Mouse (Mus musculus) midbrain, embryonic 10.5 days (tissue): ENCODE measurements at regions not wholly inside any gene's neighbourhood (a gene's known extent, or its start where the extent isn't known, plus 50 kb on each side); places are given as distances from the start of the nearest gene placed in this dataset.

Source experiments
- DNase-seq: peaks from one replicate; pipeline ENCODE4 v3.0.0-alpha.2; 2017; ENCODE audit warnings: low spot score
- H3K27ac ChIP-seq: fragments of 300-500 bp; sonication (generic); replicated peaks from 2 replicates; pipeline ENCODE4 v1.5.1; 2016; ENCODE audit warnings: mild to moderate bottlenecking
- H3K27me3 ChIP-seq: fragments of 300-500 bp; sonication (generic); 2 replicates; pipeline ENCODE4 v1.6.1; 2016; ENCODE audit warnings: low read depth, mild to moderate bottlenecking; ENCODE audit not compliant: poor library complexity, severe bottlenecking
- H3K36me3 ChIP-seq: fragments of 300-500 bp; sonication (generic); 2 replicates; pipeline ENCODE4 v1.6.1; 2016; ENCODE audit warnings: mild to moderate bottlenecking, moderate library complexity
- H3K4me1 ChIP-seq: fragments of 300-500 bp; sonication (generic); 2 replicates; pipeline ENCODE4 v1.6.1; 2016
- H3K4me3 ChIP-seq: fragments of 300-500 bp; sonication (generic); 2 replicates; pipeline ENCODE4 v1.5.1; 2016; ENCODE audit warnings: mild to moderate bottlenecking, moderate library complexity
- H3K9me3 ChIP-seq: fragments of 300-500 bp; sonication (generic); replicated peaks from 2 replicates; pipeline ENCODE4 v1.6.1; 2016; ENCODE audit warnings: mild to moderate bottlenecking
- WGBS: fragments of 180-500 bp; shearing (Covaris S2); methylation state at CpG from one replicate; pipeline ENCODE4 v1.1.7; 2016; 5-methylcytosine and 5-hydroxymethylcytosine counted together

GRCm38 (mm10) chr2:169300966-169301365, 286.6 kb downstream of the Gm11011 start:
- Histone ChIP-seq H3K36me3 (no peaks in the 10 kb centered on the region), H3K27ac (no peak overlapping the region), H3K4me1 (peaks cover 19% of the 10 kb centered on the region), H3K9me3 (peaks cover under 1% of the 10 kb centered on the region; the same call in 1 of the 2 replicates), H3K27me3 (peaks cover 4% of the 10 kb centered on the region; the same call in 1 of the 2 replicates), H3K4me3 (no peak overlapping the region)
- no peak for DNase-seq
- WGBS: 88% methylated on average over 4 of the region's 4 CpGs

- Histone ChIP-seq H3K27ac (no peak overlapping the region), H3K27me3 (peaks cover 6% of the 10 kb centered on the region; the same call in 1 of the 2 replicates)
- 90% methylated on average over 8 of the region's 8 CpGs for WGBS
These were observed 287.1 kb downstream of the Gm11011 start for GRCm38 (mm10) chr2:169300411-169300810.

GRCm38 (mm10) chr2:169297841-169298627, 289.5 kb downstream of the Gm11011 start:
- DNase-seq: peak; percentile 56
- no peaks in the 10 kb centered on the region for H3K36me3 ChIP-seq
- no peaks in the 10 kb centered on the region for H3K9me3 ChIP-seq
- peaks cover 6% of the 10 kb centered on the region; the same call in 1 of the 2 replicates for H3K27me3 ChIP-seq
- WGBS: 28% methylated on average over 21 of the region's 21 CpGs
- H3K4me1 ChIP-seq: peaks cover 25% of the 10 kb centered on the region
- peak overlapping the region; percentile 83 for H3K27ac ChIP-seq
- H3K4me3 ChIP-seq: peak overlapping the region; percentile 39

More at GRCm38 (mm10) chr2:169300411-169300810, 287.1 kb downstream of the Gm11011 start:
- Histone ChIP-seq H3K9me3 (no peaks in the 10 kb centered on the region), H3K4me3 (no peak overlapping the region), H3K36me3 (no peaks in the 10 kb centered on the region), H3K4me1 (peaks cover 19% of the 10 kb centered on the region)
- no peak for DNase-seq

- H3K27ac ChIP-seq: peak overlapping the region; percentile 83
- H3K36me3 ChIP-seq: no peaks in the 10 kb centered on the region
- H3K4me3 ChIP-seq: no peak overlapping the region
- H3K4me1 ChIP-seq: peaks cover 27% of the 10 kb centered on the region
- DNase-seq: no peak
- H3K9me3 ChIP-seq: no peaks in the 10 kb centered on the region
- 74% methylated on average over 4 of the region's 4 CpGs for WGBS
- H3K27me3 ChIP-seq: peaks cover 6% of the 10 kb centered on the region; the same call in 1 of the 2 replicates
These were observed 290.3 kb downstream of the Gm11011 start for GRCm38 (mm10) chr2:169297226-169297625.

GRCm38 (mm10) chr2:169293351-169293750, 294.2 kb downstream of the Gm11011 start:
- 18% methylated on average over 3 of the region's 3 CpGs for WGBS
- Histone ChIP-seq H3K9me3 (no peaks in the 10 kb centered on the region), H3K4me1 (peaks cover 24% of the 10 kb centered on the region), H3K27ac (no peak overlapping the region), H3K27me3 (peaks cover 6% of the 10 kb centered on the region; the same call in 1 of the 2 replicates), H3K4me3 (no peak overlapping the region), H3K36me3 (no peaks in the 10 kb centered on the region)
- no peak for DNase-seq

- H3K36me3 ChIP-seq: no peaks in the 10 kb centered on the region
- DNase-seq: no peak
- 92% methylated on average over 12 of the region's 12 CpGs for WGBS
- H3K9me3 ChIP-seq: no peaks in the 10 kb centered on the region
- H3K27ac ChIP-seq: no peak overlapping the region
- H3K27me3 ChIP-seq: no peaks in the 10 kb centered on the region
- H3K4me1 ChIP-seq: peaks cover 8% of the 10 kb centered on the region
- no peak overlapping the region for H3K4me3 ChIP-seq
These were observed 298.5 kb downstream of the Gm11011 start for GRCm38 (mm10) chr2:169288891-169289605.

- 93% methylated on average over 7 of the region's 7 CpGs for WGBS
- no peaks in the 10 kb centered on the region for H3K27me3 ChIP-seq
- H3K36me3 ChIP-seq: no peaks in the 10 kb centered on the region
- H3K9me3 ChIP-seq: no peaks in the 10 kb centered on the region
- no peak overlapping the region for H3K27ac ChIP-seq
- H3K4me1 ChIP-seq: no peaks in the 10 kb centered on the region
- no peak overlapping the region for H3K4me3 ChIP-seq
- DNase-seq: no peak
These were observed 300.8 kb downstream of the Gm11011 start for GRCm38 (mm10) chr2:169286701-169287100.

- no peak for DNase-seq
- no peaks in the 10 kb centered on the region for H3K4me1 ChIP-seq
- no peaks in the 10 kb centered on the region for H3K27me3 ChIP-seq
- no peaks in the 10 kb centered on the region for H3K9me3 ChIP-seq
- no peak overlapping the region for H3K4me3 ChIP-seq
- no peak overlapping the region for H3K27ac ChIP-seq
- 82% methylated on average over 13 of the region's 13 CpGs for WGBS
- no peaks in the 10 kb centered on the region for H3K36me3 ChIP-seq
These were observed 304.9 kb downstream of the Gm11011 start for GRCm38 (mm10) chr2:169282508-169283117.

GRCm38 (mm10) chr2:169275371-169275770, 312.2 kb downstream of the Gm11011 start:
- DNase-seq: no peak
- peaks cover 3% of the 10 kb centered on the region; the same call in 1 of the 2 replicates for H3K27me3 ChIP-seq
- 90% methylated on average over 4 of the region's 4 CpGs for WGBS
- H3K4me1 ChIP-seq: peaks cover 23% of the 10 kb centered on the region
- H3K4me3 ChIP-seq: no peak overlapping the region
- H3K9me3 ChIP-seq: no peaks in the 10 kb centered on the region
- no peaks in the 10 kb centered on the region for H3K36me3 ChIP-seq
- no peak overlapping the region for H3K27ac ChIP-seq

GRCm38 (mm10) chr2:169274101-169274500, 313.4 kb downstream of the Gm11011 start:
- Histone ChIP-seq H3K27ac (no peak overlapping the region), H3K9me3 (no peaks in the 10 kb centered on the region), H3K4me3 (no peak overlapping the region), H3K4me1 (peaks cover 23% of the 10 kb centered on the region), H3K27me3 (peaks cover 7% of the 10 kb centered on the region; the same call in 1 of the 2 replicates), H3K36me3 (no peaks in the 10 kb centered on the region)
- DNase-seq: no peak
- 76% methylated on average over 1 of the region's 1 CpGs for whole genome bisulfite sequencing

- peaks cover 23% of the 10 kb centered on the region for H3K4me1 ChIP-seq
- 11% methylated on average over 6 of the region's 6 CpGs for WGBS
- no peaks in the 10 kb centered on the region for H3K36me3 ChIP-seq
- peaks cover 7% of the 10 kb centered on the region; the same call in 1 of the 2 replicates for H3K27me3 ChIP-seq
- DNase-seq: peak; percentile 35
- no peak overlapping the region for H3K4me3 ChIP-seq
- H3K9me3 ChIP-seq: no peaks in the 10 kb centered on the region
- H3K27ac ChIP-seq: peak overlapping the region; percentile 70
These were observed 314.9 kb downstream of the Gm11011 start for GRCm38 (mm10) chr2:169272622-169273021.

- no peak overlapping the region for H3K4me3 ChIP-seq
- peak overlapping the region; percentile 70 for H3K27ac ChIP-seq
- 49% methylated on average over 4 of the region's 4 CpGs for WGBS
- H3K9me3 ChIP-seq: no peaks in the 10 kb centered on the region
- no peaks in the 10 kb centered on the region for H3K36me3 ChIP-seq
- peaks cover 23% of the 10 kb centered on the region for H3K4me1 ChIP-seq
- DNase-seq: no peak
- peaks cover 7% of the 10 kb centered on the region; the same call in 1 of the 2 replicates for H3K27me3 ChIP-seq
These were observed 315.5 kb downstream of the Gm11011 start for GRCm38 (mm10) chr2:169272018-169272417.
